Mouse (Mus musculus): ENCODE measurements around the gene Capzb. TPM values are rescaled to one million over a fixed set of nuclear protein-coding genes. Genes with fewer than 3 reads are reported as not detected.

Capzb gene
- 596 TPM for polyA plus RNA-seq (2017; shearing (Covaris generic))

GRCm38 (mm10) chr4:139192499-139193175 is at the start of gene Capzb:
Gene Capzb, plus strand, starts transcription at chr4:139192899.

GRCm38 (mm10) chr4:139310171-139310898 is 117.6 kb downstream of the Capzb start, which contains the start of the genes Pqlc2 and Akr7a5:
Gene Pqlc2, minus strand, starts transcription at chr4:139310708.
Gene Akr7a5, plus strand, starts transcription at chr4:139310744.

Other genes with a start within 250 kb of the Capzb start
- gene Rnf186, start 225.8 kb upstream of the Capzb start, polyA plus RNA-seq (2017; shearing (Covaris generic)) = not detected
- gene Tmco4, start 220.0 kb upstream of the Capzb start, polyA plus RNA-seq (2017; shearing (Covaris generic)) = 39.1 TPM
- gene Htr6, start 117.3 kb upstream of the Capzb start, polyA plus RNA-seq (2017; shearing (Covaris generic)) = not detected
- gene Nbl1, start 99.9 kb upstream of the Capzb start, polyA plus RNA-seq (2017; shearing (Covaris generic)) = 0.29 TPM
- 368 TPM for gene Minos1, start 61.8 kb upstream of the Capzb start, polyA plus RNA-seq (2017; shearing (Covaris generic))
- gene Pqlc2, start 117.8 kb downstream of the Capzb start, polyA plus RNA-seq (2017; shearing (Covaris generic)) = 10.2 TPM
- 31.1 TPM for gene Akr7a5, start 117.8 kb downstream of the Capzb start, polyA plus RNA-seq (2017; shearing (Covaris generic))
- 95.0 TPM for gene Mrto4, start 159.7 kb downstream of the Capzb start, polyA plus RNA-seq (2017; shearing (Covaris generic))
- gene Emc1, start 159.7 kb downstream of the Capzb start, polyA plus RNA-seq (2017; shearing (Covaris generic)) = 56.4 TPM
- 71.5 TPM for gene Ubr4, start 159.7 kb downstream of the Capzb start, polyA plus RNA-seq (2017; shearing (Covaris generic))